Mouse (Mus musculus): Measurements from ENCODE around the gene Itih5.
A peak's percentile ranks its signal among the peaks of the same experiment; 100 is the strongest.

Itih5 gene

DNA sequence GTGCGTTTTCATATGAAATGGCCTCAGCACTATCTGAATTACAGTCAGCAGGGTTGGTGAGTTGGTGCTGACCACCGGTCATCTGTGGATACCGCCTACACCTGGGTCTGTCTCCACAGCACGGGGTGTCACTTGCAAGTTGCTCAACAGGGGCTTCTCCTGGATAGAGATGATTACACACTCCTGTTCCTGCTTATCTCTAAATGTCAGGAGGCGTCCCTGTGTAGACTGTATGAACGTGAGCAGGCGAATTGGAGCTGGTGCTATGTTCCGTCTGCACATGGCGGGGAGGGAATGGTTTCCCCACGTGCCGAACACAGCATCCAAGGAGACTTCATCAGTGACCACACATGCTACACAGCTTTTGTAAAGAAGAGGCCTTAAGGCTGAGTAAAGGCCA is 13.9 kb downstream of the Itih5 start:
- no peak for DNase-seq (ENCODE audit: low spot score in 2 of 2)

DNA sequence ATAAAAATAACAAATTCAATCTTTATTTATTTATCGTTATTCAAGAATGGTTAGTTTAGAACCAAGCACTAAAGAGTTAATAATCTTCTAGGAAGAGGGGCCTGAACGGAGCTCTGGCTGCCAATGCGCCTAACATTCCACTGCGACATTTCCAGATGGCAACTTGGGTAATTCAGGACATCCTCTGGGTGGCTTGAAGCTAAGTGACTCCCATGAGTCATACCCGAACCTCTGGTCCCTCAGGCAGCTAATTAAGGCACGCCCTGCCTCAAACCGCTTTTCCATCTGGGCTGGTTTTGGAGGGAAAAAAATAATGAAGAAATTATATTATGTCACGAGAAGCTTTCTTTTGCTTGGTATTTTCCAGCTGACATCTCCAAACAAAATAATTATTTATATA is 14.6 kb downstream of the Itih5 start:
- DNase-seq (ENCODE audit: low spot score in 2 of 2): no peak

DNA sequence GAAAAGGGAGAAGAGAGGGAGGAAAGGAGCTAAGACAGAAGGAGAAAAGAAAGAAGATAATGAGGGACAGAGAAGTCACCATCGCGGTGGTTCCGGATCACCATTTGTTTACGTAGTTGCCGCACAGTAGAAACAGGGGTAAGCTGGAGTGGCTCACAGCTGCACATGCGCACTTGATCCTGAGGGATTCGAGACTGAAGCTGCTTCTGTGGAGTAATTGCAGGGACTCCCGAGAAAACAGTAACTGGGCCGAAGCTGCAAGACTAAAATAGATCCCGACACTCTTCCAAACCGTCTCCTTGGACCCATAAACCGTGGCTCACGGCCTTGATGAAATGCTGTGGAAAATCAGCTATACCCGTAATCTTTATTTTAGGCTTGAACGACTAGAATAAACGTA is 16.6 kb downstream of the Itih5 start:
- DNase-seq (ENCODE audit: low spot score in 2 of 2): no peak

DNA sequence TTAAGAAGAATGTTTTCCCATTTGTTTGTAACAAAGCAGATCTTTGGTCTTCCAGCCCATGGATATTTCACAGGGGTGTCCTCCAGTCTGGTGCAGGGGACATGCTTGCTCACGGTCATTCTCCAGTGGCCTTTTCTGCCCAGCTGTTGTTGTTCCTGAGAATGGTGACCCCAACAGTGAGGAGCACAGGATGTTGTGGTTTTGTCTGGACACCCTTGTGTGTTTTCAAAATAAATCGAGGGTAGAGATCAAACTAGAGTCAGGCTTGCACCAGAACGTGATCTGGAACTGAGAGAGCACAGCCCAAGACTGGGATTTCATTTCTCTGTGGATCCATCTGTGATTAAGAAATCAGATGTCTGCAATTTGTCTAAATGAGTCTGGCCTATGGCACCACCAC is 40.2 kb downstream of the Itih5 start:
- DNase-seq (ENCODE audit: low spot score in 2 of 2): no peak

DNA sequence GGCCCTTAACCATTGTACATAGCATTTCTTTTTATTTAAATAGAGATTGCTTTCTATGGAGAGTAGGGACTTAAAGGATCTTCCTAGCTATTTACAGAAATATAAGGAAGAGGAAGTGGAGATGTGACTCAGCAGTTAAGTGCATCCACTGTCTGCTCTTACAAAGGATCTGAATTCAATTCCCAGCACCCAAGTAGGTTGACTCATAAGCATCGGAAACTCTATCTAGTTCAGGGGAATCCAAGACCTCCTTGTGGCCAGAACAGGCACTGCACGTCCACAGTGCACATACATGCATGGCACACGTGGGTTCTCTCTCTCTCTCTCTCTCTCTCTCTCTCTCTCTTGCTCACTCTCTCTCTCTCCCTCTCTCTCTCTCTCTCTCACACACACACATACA is 41.8 kb downstream of the Itih5 start:
- no peak for DNase-seq (ENCODE audit: low spot score in 2 of 2)

DNA sequence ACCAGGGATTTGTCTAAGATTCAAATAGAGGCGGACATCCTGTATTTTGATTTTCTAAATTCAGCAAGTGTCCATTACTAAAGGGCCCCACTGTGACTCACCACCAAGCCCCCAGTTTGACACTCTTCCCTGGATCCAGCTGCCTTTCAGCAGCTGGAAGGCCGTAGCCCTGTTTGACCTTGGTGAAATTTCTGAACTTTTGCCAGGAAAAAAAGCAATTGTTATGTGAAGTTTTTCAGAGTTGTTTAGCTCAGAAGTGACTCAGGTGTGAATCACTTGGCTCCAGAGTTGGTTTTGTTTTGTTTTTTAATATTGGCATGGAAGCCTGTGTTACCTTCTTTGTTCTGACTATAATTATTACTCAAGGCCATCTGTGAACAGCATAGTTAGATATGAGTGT is 46.0 kb downstream of the Itih5 start:
- DNase-seq (ENCODE audit: low spot score in 2 of 2): no peak

DNA sequence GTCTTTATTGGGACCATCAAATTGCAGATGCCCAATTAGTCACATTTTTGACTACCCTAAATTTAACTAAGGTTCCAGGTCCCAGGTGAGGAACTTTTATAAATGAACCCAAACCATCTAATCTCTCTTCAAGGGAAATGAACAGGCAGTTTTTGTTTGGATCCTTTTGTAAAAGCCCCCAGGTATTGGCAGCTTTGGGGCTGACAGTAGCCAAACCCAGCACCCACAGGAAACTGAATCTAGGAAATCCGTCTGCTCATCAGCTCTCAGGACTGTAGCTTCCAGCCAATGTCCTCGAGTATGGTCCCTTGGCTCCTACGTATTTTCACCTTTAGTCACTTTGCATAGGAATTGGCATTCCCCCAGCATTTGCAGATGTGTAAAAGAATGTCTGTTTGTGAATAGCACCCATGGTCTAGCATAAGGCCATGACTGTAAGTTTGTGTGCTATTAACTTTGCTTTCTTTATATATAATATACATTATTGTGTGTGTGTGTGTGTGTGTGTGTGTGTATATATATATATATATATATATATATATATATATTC is 47.4 kb downstream of the Itih5 start:
- no peak for DNase-seq (ENCODE audit: low spot score in 2 of 2)

DNA sequence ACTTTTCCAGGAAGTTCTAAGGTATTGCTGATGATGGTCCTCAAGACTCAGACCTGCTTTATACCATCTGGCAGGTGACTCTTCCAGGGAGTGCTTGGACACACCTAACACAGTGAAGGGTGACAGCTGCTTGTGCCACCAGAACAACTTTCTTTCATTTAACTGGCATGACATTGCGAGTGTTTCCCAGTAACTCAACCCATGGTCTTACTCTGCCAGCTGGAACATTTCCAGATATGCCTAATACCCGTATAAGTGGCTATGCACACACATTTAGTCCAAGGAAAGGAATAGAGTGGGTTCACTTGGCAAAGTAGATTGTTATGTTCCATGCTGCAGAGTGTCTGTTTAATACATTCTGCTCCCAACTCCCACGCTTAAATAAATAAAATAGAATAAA is 50.9 kb downstream of the Itih5 start:
- DNase-seq (ENCODE audit: low spot score in 2 of 2): no peak

DNA sequence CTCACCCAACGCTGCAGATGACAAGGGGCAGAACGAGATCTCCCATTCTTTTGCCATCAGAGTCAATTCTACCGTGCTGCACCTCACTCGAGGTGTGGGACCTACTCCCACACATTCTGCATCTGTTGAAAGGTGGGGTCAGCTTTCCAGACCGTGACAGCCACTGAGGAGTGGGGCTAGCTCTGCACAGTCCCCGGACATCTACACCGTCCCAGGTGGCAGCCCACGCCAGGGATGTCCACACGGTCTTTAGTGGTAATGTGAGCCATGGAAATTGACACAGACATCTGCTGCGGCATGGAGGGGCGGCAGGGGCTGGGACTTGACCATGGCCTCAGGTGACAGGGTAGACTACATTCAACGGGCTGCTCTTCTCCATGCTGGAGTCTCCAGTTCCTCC is 60.1 kb downstream of the Itih5 start:
- no peak for DNase-seq (ENCODE audit: low spot score in 2 of 2)

DNA sequence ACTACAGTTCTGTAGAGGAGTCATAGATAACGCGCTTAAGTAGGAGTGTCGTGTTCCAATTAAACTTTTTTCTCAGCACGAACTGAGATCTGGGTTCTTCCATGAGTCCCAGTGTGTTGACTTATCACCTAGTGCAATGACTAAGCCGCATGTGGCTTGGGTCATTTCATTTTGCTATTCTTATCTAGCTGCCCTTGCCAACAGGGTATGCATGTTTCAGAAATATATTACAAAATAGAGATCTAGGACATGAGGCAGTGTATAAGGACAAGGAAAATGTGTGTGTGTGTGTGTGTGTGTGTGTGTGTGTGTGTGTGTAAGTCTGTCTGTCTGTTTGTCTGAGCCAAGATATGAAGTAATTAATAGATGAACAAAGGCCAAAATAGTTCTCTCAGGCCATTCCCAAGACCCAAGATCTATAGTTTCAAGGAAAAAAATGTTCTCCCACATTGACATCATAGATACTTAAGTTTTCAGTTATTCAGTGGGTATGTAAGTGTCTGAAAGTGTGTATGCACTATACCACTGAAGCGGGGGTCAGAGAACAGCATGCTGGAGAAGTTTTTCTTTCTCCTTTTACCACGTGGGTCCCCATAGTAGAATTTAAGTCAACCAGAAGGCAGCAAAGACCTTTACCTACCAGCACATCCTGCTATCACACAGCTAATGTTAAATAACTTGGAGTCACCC is 62.6 kb downstream of the Itih5 start:
- no peak for DNase-seq (ENCODE audit: low spot score in 2 of 2)

DNA sequence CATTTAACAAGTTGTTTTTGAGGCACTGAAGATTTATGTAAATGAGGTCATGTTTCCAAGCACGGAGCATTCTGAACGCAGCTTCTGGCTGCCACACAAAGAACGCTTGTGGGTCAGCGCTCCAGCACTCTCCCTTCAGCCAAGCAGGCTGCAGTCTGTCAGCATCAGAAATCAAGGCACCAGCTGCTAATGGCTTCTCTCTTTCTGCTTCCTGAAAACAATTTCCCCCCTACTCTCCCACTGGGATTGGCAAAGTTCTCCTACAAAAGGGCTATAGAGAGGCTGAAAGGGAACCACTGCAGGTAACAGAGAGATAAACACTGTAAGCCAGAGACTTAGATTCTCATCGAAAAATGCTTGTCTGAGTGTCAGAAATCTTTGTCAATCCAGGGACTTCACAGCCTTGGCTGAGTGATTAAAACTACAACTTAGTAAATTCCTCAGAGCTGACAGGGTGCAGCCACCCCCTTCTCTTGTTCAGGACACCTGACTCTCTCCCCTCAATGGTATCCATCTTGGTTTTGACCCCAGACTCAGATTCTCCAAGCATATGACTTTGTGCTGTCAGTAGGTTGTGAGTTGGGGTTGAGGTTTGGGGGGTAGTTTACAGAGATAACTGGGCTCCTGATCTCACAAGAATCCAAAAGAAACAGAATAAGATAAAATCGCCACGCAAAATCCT is 63.3 kb downstream of the Itih5 start:
- DNase-seq (ENCODE audit: low spot score in 2 of 2): peak in 1 of 2 experiments; percentile 38

DNA sequence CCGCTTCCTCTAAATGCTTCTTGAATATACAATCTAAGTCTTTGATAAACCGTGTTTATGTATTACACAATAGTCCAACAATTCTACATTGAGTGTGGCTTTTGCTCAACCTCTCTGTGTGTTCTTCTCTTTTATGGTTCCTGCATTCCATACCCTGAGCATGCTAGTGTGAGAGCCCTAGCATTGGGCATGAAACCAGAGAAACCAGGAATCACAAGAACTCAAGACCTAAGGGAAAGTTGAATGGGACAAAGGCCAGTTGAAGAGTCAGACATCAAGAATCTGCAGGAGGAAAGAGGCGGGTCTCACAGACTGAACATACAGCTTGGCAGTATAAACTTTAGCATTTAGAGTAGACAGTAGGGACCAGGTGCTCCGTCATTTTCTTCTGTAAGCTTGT is 68.5 kb downstream of the Itih5 start:
- DNase-seq (ENCODE audit: low spot score in 2 of 2): no peak

DNA sequence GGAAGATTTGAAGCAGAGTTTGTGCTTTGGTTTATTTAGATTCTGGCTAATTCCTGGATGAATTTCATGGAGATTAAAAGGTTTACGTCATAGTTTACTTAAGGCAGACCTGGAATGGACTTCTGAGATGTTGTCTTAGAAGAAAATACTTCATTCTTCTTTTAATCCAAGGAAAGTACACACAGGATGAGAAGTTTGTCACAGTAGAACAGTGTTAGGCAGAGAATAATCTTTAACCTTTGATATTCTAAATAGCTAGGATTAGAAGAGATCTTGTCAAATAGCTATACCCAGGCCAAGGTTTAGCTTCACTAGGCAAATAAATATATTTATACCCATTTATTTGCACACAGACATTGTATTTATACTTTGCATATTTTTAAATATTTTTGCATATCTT is 73.5 kb downstream of the Itih5 start:
- no peak for DNase-seq (ENCODE audit: low spot score in 2 of 2)

DNA sequence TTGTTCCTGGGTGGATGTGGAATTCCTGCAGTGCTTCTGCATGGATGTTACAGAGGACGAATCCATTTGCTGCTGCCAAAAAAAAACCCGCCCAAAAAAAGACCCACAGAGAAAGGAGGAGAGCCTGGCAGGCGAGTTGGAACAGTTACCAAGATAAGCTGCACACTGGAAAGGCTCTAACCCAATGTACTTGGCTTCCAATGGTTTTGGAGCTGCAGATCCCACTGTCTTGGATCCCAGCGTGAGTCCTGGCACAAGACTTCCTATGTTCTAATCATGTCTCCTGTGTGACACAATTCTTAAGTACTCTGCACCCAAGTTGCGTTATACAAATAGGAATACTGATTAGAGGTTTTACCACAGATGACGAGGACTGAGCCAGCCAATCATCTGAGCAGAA is 78.6 kb downstream of the Itih5 start:
- peak; percentile 2 to 8 for DNase-seq (ENCODE audit: low spot score in 2 of 2)

DNA sequence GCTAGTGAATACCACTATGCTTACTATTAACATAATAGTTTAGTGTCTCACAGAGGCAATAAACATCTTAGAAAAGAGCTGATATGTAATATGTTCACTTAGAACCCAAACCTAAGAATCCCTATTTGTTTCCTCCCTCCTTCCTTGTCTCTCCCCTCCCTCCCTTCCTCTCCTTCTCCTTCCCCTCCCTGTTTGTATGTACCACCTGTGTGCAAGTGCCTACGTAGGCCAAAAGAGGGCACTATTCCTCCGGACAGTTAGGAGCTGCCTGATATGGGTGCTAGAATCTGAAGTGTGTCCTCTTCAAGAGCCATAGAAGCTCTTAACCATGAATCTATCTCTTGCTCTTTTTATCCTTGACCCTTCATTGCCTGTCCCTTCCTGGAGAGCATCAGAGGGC is 83.2 kb downstream of the Itih5 start:
- DNase-seq (ENCODE audit: low spot score in 2 of 2): no peak

DNA sequence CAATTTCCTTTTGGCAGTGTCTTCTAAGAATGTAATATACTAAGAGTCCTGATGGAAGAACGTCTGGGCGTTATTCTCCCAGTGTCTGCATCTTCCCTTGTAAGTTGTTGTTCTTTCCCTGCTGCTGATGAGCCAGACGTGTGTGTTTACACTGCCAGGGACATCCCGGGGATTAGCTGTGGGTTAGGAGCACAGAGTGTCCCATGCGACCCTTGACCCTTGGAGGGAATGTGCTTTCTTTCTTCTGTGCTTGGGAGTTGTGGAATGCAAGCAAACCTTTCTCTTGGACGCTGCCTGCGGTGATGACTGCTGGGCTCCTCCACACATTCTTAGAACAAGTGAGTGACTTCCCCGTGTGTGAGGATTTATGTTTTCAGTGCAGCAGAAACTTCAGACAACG is 89.6 kb downstream of the Itih5 start:
- DNase-seq (ENCODE audit: low spot score in 2 of 2): no peak

DNA sequence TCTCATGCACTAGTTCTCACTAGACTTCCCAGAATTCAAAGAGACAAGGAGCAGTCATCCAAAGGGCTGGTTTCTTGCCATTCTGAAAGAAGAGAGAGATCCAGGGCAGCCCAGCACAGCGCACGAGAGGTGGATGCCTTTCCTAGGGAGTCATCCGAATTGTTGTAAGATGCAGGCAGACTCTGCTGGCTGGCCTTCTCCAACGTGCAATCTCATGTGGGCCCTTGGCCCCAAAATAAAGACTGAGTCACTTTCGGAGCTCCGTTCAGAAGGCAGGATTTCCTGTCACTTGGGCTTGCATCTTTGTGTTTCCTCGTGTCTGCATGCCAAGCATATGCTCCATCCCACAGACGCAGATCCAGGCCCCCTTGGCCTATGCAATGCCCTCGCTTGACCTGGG is 97.1 kb downstream of the Itih5 start:
- peak in 1 of 2 experiments; percentile 7 for DNase-seq (ENCODE audit: low spot score in 2 of 2)

DNA sequence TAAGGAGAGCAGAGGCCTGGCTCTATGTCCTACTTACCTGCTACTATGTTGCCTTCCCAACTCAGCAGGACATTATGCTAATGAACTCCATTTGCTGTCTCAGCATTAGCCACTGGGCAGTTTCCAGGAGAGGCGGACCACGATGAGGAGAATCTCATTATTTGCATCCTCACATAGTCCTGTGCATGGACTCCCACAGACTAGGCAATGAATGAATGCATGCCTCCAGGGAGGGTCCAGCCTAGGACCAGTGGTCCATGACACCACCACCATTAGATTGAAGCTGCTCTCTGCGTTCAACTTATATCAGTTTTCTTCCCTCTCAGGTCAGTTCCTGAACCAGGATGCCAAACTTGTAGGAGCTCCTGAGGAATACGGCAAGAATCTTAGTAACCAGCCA is 97.6 kb downstream of the Itih5 start:
- DNase-seq (ENCODE audit: low spot score in 2 of 2): no peak

DNA sequence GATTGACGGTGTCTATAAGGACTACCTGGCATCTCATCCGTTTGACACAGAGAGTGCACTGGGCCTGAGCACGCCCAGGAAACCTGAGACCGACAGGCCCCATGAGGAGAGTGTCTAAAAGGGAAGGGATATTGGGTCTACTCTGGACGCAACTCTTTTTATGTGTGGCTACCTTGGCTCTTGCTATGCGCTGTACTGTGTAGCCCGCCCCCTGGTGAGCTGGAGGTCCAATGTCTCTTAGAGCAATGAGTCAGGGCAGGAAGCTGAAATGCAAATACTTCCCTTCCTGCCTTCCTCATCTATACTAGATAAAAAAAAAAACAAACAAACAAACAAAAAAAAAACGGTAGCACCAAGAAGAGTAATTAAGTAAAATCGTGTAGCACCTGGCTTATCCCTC is 98.1 kb downstream of the Itih5 start:
- no peak for DNase-seq (ENCODE audit: low spot score in 2 of 2)

DNA sequence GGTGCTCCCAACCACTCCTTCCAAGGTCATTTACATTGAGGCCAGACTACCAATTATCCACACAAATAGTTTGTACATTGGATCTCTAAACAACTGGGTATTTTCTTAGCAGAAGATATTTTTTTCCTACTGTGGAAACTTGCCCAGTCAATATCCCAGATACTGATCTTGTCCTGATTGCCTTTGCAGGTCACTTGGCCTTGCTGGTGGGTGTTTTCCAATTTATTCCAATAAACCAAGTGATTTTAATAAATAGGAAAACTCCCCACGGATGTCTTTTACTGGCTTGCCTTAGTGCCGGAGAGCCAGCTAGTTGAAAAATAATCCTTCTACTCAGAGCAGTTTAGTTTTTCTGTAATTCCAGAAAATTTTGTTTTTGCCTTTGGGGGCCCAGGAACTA is 98.6 kb downstream of the Itih5 start:
- no peak for DNase-seq (ENCODE audit: low spot score in 2 of 2)

DNA sequence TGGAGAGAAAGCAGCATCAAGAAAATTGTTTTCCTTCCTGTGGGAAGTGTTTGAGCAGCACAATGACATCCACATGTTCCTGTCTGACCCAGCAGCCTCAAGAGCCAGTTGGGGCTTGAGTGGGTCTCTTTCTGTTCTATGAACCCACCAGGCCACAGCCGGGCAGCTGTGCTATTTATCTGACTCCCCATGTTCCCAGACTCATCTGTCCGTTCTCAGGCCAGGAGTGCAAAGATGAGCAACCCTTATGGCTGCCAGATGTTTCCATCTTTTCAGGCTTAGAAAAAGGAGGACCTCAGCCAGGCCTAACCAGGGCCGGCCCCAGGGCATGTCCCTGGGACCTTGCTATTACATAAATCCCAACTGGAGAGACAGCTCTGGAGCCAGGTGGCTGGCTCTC is 100.0 kb downstream of the Itih5 start:
- DNase-seq (ENCODE audit: low spot score in 2 of 2): no peak

DNA sequence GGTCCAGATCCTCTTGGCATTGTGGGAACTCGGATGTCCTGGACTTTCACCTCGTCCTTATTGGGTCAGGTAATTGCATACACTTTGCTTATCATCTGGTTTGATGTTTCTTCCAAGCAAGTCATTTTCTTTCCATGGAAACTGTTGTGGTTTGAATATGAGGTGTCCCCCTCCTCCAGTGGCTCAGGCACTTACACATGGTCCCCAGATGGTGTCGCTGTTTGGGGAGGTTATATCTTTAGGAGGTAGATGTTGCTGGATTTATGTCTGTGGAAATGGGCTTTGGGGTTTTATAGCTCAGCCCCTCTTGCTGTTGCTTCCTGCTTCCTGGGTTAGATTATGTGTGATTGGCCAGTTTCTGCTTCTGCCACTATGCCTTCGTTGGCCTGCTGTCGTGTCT is 103.6 kb downstream of the Itih5 start:
- no peak for DNase-seq (ENCODE audit: low spot score in 2 of 2)

DNA sequence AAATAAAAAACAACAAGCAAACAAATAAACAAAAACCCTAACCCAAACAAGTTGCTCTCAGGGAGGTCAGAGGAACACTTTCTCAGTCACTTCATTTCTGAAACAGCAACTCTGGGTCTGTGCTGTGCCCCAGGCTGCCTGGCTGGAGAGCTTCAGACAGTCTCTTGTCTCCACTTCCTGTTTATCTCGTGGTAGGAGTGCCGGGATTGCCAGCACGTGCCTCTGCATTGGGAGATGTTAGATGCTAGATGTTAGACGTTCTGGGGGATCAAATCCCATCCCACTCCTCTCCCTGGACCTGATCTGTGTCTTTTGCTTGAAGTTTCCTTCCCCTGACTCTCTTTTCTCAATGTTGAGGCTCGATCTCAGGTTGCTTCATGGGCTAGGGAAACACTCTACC is 104.9 kb downstream of the Itih5 start:
- DNase-seq (ENCODE audit: low spot score in 2 of 2): no peak

DNA sequence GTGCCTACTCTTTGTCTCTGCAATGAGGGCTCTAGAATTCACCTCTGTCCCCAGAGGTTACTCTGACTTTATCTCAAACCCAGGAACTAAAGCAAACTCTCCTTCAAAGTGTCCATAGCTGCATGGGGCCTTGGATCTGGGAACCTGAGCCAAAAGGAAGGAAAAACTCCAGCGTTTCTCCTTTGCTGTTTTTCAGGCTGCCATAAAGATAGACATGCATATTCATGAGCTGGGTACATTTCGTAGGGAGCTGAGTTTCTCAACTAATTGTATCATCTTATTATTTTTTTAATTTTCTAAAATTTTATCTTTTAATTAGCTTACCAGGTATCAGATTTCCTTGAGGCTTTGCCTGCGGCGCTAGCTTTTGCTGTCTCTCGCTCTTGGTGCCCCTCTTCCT is 106.7 kb downstream of the Itih5 start:
- no peak for DNase-seq (ENCODE audit: low spot score in 2 of 2)
